Mouse (Mus musculus) frontal cortex, postnatal 25 days (tissue): ENCODE measurements at regions not wholly inside any gene's neighbourhood (a gene's known extent, or its start where the extent isn't known, plus 50 kb on each side); places are given as distances from the start of the nearest gene placed in this dataset.

ENCODE experiments used
- DNase-seq, 2 experiments: peaks; one replicate each; pipeline ENCODE4 v3.0.0; 2022; ENCODE audit warnings: low spot score in 2 of 2

- DNase-seq = no peak
Measured at GRCm38 (mm10) chr9:113093863-113094390, 614.1 kb downstream of the Pdcd6ip start.

GRCm38 (mm10) chr9:113091881-113092280 lies 616.2 kb downstream of the Pdcd6ip start:
- no peak for DNase-seq

- no peak for DNase-seq
Measured at GRCm38 (mm10) chr9:113087786-113088185, 620.3 kb downstream of the Pdcd6ip start.

GRCm38 (mm10) chr9:113085281-113085810 lies 622.7 kb downstream of the Pdcd6ip start:
- no peak for DNase-seq

- DNase-seq = no peak
Measured at GRCm38 (mm10) chr9:113074866-113075265, 633.2 kb downstream of the Pdcd6ip start.

GRCm38 (mm10) chr9:113057415-113057814 lies 650.6 kb downstream of the Pdcd6ip start:
- DNase-seq = no peak

- no peak for DNase-seq
Measured at GRCm38 (mm10) chr9:113044556-113045178, 663.4 kb downstream of the Pdcd6ip start.

- DNase-seq = no peak
Measured at GRCm38 (mm10) chr9:113040885-113041284, 667.2 kb downstream of the Pdcd6ip start.

GRCm38 (mm10) chr9:113033996-113034395 lies 674.1 kb downstream of the Pdcd6ip start:
- DNase-seq = no peak

GRCm38 (mm10) chr9:113029091-113029490 lies 679.0 kb downstream of the Pdcd6ip start:
- DNase-seq = no peak

- no peak for DNase-seq
Measured at GRCm38 (mm10) chr9:113026904-113027193, 681.2 kb downstream of the Pdcd6ip start.

- DNase-seq = no peak
Measured at GRCm38 (mm10) chr9:113026096-113026903, 681.8 kb downstream of the Pdcd6ip start.

GRCm38 (mm10) chr9:113021866-113022645 lies 686.0 kb downstream of the Pdcd6ip start:
- DNase-seq = no peak

- no peak for DNase-seq
Measured at GRCm38 (mm10) chr9:113019576-113019975, 688.5 kb downstream of the Pdcd6ip start.

GRCm38 (mm10) chr9:113008106-113008505 lies 700.0 kb downstream of the Pdcd6ip start:
- DNase-seq = no peak

GRCm38 (mm10) chr9:112996204-112996603 lies 711.9 kb downstream of the Pdcd6ip start:
- no peak for DNase-seq

- no peak for DNase-seq
Measured at GRCm38 (mm10) chr9:112994774-112995173, 713.3 kb downstream of the Pdcd6ip start.

- DNase-seq = no peak
Measured at GRCm38 (mm10) chr9:112993627-112994026, 714.4 kb downstream of the Pdcd6ip start.

- no peak for DNase-seq
Measured at GRCm38 (mm10) chr9:112992937-112993336, 715.1 kb downstream of the Pdcd6ip start.

- no peak for DNase-seq
Measured at GRCm38 (mm10) chr9:112983353-112983752, 724.7 kb downstream of the Pdcd6ip start.

- DNase-seq = no peak
Measured at GRCm38 (mm10) chr9:112951567-112951966, 715.8 kb upstream of the Arpp21 start.

- DNase-seq = no peak
Measured at GRCm38 (mm10) chr9:112950056-112950455, 714.3 kb upstream of the Arpp21 start.
